Mouse (Mus musculus) urinary bladder, postnatal 10 days (tissue): ENCODE measurements around the gene Kcnmb4.

Experiments used
- DNase-seq: peaks from one replicate; pipeline ENCODE4 v3.0.0; 2022; ENCODE audit warnings: low spot score

Gene Kcnmb4

DNA sequence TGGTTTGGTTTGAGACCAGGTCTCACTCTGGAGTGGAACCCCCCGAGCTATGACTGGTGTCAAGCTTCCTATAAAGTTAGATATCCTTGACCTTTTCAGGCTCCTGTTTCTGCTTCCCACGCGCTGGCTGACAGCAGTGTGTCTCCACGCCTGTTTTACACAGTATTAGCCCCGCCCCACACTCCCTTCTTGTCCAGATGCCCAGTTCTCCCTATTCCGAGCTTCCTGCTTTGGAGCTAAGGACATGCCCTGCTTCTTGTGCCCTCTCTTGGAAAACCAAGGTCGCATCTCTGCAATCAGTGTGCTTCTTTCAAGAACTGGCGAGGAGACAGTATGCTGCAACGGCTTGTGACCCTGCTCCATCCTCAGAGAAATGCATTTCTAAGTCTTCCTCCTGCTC lies 23.1 kb downstream of the Kcnmb4 start:
- no peak for DNase-seq

- DNase-seq = no peak
Observed at GRCm38 (mm10) chr10:116448166-116448565, 25.5 kb downstream of the Kcnmb4 start.

DNA sequence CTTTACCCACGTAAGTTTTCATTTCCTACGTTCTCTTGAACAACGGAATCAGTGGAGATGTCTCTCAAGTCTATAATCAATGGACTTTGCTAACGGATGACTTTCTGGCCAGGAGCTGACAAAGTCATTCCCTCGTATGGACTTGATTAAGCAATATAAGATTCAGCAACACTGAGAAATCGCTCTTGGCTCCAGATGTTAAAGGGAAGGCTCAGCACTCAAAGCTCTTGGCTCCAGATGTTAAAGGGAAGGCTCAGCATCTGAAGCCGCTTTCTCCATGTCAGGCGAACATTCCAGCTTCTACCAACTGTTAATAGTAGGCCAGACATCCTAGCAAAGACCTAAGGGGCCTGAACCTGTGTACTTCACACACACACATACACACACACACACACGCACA lies 26.5 kb downstream of the Kcnmb4 start:
- DNase-seq = no peak

- no peak for DNase-seq
Observed at GRCm38 (mm10) chr10:116446040-116446439, 27.6 kb downstream of the Kcnmb4 start.

DNA sequence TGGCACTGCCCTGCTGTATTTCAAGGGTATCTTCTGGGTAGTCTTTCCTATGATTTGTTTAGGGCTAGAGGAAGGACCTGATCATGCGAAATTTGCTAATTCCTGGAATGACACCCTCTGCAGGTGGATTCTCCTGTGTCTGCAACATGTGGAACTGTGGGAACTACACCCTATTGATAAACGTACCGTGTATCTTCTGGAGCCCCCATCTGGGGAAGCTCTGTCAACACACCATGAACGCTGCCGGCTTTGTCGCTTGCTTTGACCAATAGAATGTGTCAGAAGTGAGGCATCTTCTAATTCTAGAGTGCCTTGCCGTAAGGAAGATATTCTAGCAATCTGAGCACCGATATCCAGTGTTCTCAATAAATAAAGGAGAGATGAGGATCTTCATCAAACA lies 28.9 kb downstream of the Kcnmb4 start:
- no peak for DNase-seq

DNA sequence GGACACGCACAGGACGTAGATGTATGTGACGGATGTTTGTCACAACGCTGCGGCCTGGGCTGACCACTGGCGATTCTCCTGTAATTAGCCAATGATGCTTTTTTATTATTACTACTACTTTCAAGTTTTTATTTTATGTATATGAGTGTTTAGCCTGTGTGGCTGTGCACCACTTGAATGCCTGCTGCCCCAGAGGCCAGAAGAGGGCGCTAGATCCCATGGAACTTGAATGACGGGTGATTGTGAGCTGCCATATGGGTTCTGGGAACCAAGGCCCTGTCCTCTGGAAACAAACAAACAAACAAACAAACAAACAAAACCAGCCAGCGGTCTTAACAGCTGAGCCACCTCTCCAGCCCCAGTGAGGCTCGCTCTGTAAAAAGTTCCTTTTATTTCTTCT lies 29.3 kb downstream of the Kcnmb4 start:
- no peak for DNase-seq

DNA sequence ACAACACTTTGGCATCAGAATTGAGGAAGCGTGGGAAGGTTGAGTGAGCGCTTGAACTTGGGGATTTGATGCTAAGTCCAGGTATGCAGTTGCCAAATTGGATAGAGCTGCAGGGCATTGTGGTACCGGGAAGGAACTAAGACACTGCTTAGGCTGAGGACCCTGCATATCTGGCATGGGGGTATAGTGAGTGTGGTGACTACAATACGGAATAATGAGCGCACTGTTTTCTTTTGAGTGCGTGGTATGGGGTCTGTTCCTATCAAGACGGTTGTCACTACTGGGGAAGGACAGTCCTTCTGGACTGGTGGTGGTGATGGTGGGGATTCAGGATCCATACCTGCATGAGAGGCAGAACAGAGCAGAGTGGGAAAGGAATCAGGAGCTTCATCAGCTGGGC lies 32.7 kb downstream of the Kcnmb4 start:
- no peak for DNase-seq

GRCm38 (mm10) chr10:116440088-116440487 lies 33.6 kb downstream of the Kcnmb4 start:
- no peak for DNase-seq

GRCm38 (mm10) chr10:116435455-116435854 lies 38.2 kb downstream of the Kcnmb4 start:
- no peak for DNase-seq

GRCm38 (mm10) chr10:116432421-116432820 lies 41.3 kb downstream of the Kcnmb4 start:
- no peak for DNase-seq

- DNase-seq = no peak
Observed at GRCm38 (mm10) chr10:116428026-116428780, 45.5 kb downstream of the Kcnmb4 start.

DNA sequence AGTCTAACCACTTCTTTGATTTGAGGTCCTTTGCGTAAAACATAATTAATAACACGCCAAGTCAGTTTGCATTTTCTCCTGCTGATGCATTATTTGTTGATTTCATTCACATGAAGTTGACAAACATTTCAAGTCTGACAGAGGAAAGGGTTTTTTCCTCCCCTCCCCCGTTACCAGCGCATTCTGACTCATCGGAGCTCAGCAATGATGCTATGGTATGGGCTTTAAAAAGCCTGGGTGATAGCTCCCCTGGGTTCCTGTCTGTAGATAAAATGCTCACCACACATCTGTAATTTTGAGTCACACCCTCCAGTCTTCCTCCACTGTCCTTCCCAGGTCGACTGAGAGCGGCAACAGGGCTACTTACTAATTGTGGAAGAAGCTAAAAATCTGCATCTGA lies 47.5 kb downstream of the Kcnmb4 start:
- no peak for DNase-seq

GRCm38 (mm10) chr10:116424921-116425320 lies 48.8 kb downstream of the Kcnmb4 start:
- no peak for DNase-seq

DNA sequence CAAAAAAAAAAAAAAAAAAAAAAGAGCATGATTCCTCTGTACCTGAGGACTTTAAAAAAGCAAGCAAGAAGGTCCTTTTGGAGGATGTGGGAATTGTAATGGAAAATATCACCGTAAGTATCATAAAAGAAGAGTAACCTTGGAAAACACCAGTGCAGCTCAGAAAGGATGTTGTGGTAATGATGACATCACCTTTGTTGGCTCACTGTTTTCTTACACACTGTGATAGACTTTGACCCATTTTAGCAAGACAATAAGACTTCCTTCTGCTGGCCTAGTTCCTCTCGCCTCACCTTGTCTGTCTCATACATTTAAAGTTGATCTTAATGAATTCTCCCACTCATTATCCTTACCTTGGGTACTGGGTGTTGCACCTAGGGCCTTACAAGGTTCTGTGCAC lies 51.1 kb downstream of the Kcnmb4 start:
- DNase-seq = no peak

GRCm38 (mm10) chr10:116420976-116421375 lies 52.7 kb downstream of the Kcnmb4 start:
- no peak for DNase-seq

- DNase-seq = no peak
Observed at GRCm38 (mm10) chr10:116418121-116418726, 55.5 kb downstream of the Kcnmb4 start.

- DNase-seq = no peak
Observed at GRCm38 (mm10) chr10:116416726-116417125, 57.0 kb downstream of the Kcnmb4 start.

- no peak for DNase-seq
Observed at GRCm38 (mm10) chr10:116416142-116416541, 57.5 kb downstream of the Kcnmb4 start.

DNA sequence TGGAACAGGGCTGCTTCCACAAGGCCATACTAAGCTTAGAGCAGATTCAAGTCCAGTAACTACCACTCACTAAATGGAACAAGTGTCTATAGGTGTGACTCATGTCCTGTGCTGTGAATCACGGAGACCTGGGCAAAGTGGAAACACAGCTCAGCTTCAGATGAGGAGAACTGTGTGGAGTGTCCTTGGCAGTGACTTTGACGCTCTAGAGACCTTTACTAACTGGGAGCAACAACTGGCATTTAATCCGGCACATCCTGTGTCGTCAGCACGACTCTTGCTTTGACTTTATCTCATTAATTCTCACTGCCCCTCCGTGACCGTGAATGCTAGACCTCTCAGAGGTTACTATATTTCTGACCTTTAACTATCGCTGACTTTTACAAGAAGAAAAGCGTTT lies 62.9 kb downstream of the Kcnmb4 start:
- no peak for DNase-seq

GRCm38 (mm10) chr10:116407684-116408359 lies 65.9 kb downstream of the Kcnmb4 start:
- DNase-seq = no peak

DNA sequence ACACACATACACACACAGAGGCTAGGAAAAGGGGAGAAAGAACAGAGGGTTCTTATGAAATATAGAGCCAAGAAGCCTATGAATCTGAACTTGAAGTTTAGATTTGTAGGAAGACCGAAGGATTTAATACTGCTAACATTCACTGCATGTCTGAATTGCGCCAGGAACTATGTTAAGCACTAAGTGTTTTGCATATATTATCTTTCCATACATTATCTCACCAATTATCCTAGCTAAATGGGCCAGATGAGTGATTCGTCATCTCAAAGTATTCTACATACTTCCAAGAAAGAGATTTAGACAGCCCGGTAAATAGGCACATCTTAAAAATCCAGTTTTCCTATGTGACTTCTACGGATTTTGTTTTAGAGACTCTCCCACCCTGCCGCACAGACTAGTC lies 68.7 kb downstream of the Kcnmb4 start:
- DNase-seq = no peak

DNA sequence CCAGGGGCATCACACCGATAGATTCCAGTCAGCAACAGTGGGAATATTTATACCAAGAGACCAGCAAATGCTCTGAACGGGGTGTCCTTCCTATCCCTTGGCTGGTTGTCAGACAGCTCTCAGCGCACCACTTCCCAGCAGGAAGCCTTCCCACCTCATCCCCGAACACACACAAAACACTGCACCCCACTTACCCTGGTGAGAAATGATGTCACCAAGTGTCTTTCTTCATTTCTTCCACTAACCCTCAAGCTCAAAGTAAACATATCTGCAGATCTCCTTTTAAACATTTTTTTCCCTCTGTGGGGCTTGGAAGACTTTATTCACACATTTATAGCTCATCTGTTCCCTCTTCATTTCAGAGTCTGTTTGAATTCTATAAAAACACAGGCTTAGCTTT lies 70.0 kb downstream of the Kcnmb4 start:
- DNase-seq = no peak

DNA sequence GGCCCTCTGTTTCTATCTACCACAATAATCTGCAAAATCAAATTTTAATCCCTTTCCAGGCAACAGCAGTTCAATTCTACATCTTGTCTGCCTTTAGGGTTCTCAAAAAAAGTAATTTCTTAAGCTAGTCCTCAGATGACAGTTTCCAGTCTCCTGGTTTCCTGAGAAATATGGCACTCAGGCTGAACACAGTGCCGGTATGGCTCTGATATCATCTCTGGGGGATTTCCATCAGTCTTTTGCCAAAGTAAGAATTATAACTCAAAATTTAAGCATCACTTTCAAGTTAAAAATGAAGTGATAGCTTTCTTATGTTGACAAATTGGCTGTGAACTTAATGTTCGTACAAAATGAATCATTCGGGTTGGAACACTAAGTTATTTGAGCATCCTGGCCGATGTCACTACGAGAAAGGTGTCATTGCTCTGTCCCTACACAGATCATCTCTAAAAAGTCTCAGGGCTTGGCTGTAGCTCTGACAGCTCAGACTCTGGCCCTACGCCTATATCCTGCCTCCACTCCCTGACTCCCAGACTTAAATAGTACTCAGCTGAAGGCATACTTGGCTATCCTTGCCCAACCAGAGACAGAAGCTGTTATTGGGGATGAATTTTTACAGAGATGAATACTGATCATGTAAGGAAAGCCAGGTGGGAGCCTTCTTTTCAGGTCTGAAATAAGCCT lies 70.8 kb downstream of the Kcnmb4 start:
- DNase-seq = no peak
